Comparison of ENCODE assay signal across 11 mouse cellular contexts in genomic region chr10:61272089-61272626, GRCm38 (mm10). TPM values are rescaled to one million over a fixed set of nuclear protein-coding genes. Genes with fewer than 3 reads are reported as not detected.
DNase-seq lines count a peak whose midpoint lies in the region; ATAC-seq lines count a peak whose summit lies in the region.
"Had no signal": no experiment of that assay in that cellular context is flagged by ENCODE, and none has a peak within 500 bp of the region (broad histone marks: within the 10 kb centered on the region; RNA-seq: fewer than 3 reads in every experiment).

No protein-coding gene starts in this region.

- no peak for ATAC-seq in intestine, embryonic 16.5 days
- no peak for ATAC-seq in granulocyte monocyte progenitor cell, adult 5-6 weeks (replicated peaks; ENCODE audit: poor library complexity, severe bottlenecking)
- ATAC-seq in forebrain, embryonic 14.5 days: no peak
- ATAC-seq: CD4-positive, CD25-positive, alpha-beta regulatory T cell, adult 4 months had no signal

- H3K27me3 ChIP-seq in heart, embryonic 10.5 days (ENCODE audit: insufficient read depth, poor library complexity, severe bottlenecking): peaks cover 25% of the 10 kb centered on the region
- no peaks in the 10 kb centered on the region for H3K27me3 ChIP-seq in intestine, embryonic 16.5 days (replicated peaks; ENCODE audit: control insufficient read depth, insufficient read depth, low read length)
- no peaks in the 10 kb centered on the region for H3K27me3 ChIP-seq in forebrain, embryonic 14.5 days (replicated peaks; ENCODE audit: control insufficient read depth, insufficient read depth, low read length)

- WGBS in heart, embryonic 10.5 days: 26% methylated on average over 8 of the region's 8 CpGs
- WGBS in intestine, embryonic 16.5 days: 57% methylated on average over 8 of the region's 8 CpGs
- 56% methylated on average over 8 of the region's 8 CpGs for WGBS in forebrain, embryonic 14.5 days

- no peak overlapping the region for H3K9ac ChIP-seq in intestine, embryonic 16.5 days (ENCODE audit: low read depth, low read length)
- no peak overlapping the region for H3K9ac ChIP-seq in forebrain, embryonic 14.5 days (ENCODE audit: low read length)

- H3K27ac ChIP-seq in heart, embryonic 10.5 days: no peak overlapping the region
- no peak overlapping the region for H3K27ac ChIP-seq in intestine, embryonic 16.5 days (ENCODE audit: low read length)
- H3K27ac ChIP-seq in forebrain, embryonic 14.5 days (ENCODE audit: low read depth, low read length): no peak overlapping the region

- peaks cover 43% of the 10 kb centered on the region for H3K4me1 ChIP-seq in heart, embryonic 10.5 days
- peaks cover 8% of the 10 kb centered on the region; the same call in 1 of the 2 replicates for H3K4me1 ChIP-seq in intestine, embryonic 16.5 days (ENCODE audit: control insufficient read depth, insufficient read depth, low read length)
- 0 out of 2 replicates have a peak, but pooled peaks cover 3% of the 10 kb centered on the region for H3K4me1 ChIP-seq in forebrain, embryonic 14.5 days (ENCODE audit: control insufficient read depth, insufficient read depth, low read length)

- H3K36me3 ChIP-seq in heart, embryonic 10.5 days: no peaks in the 10 kb centered on the region
- no peaks in the 10 kb centered on the region for H3K36me3 ChIP-seq in intestine, embryonic 16.5 days (ENCODE audit: control insufficient read depth, insufficient read depth, low read length)
- H3K36me3 ChIP-seq in forebrain, embryonic 14.5 days (ENCODE audit: control insufficient read depth, insufficient read depth, low read length): no peaks in the 10 kb centered on the region

- no peak overlapping the region for H3K4me3 ChIP-seq in heart, embryonic 10.5 days
- no peak overlapping the region for H3K4me3 ChIP-seq in intestine, embryonic 16.5 days (ENCODE audit: low read length)
- no peak overlapping the region for H3K4me3 ChIP-seq in forebrain, embryonic 14.5 days (ENCODE audit: low read depth, low read length)

- peak overlapping the region; percentile 98; the same call in 1 of the 2 replicates for H3K4me2 ChIP-seq in intestine, embryonic 16.5 days (ENCODE audit: low read depth, low read length)
- no peak overlapping the region for H3K4me2 ChIP-seq in forebrain, embryonic 14.5 days (ENCODE audit: low read length)

- DNase-seq in heart, adult 11 months: peak; percentile 93
- DNase-seq in heart, embryonic 10.5 days (ENCODE audit: low spot score): no peak
- DNase-seq in 3T3-L1 (ENCODE audit: low read depth, low spot score): peak; percentile 84
- DNase-seq in gastrocnemius, postnatal 14 days: peak; percentile 64
- DNase-seq in left cerebral cortex, adult 8-10 months (ENCODE audit: low spot score in 2 of 2): no peak
- no peak for DNase-seq in forebrain, embryonic 14.5 days (ENCODE audit: low spot score)
- DNase-seq: right cerebral cortex, postnatal 25 days had no signal

- intact Hi-C loops in gastrocnemius, postnatal 14 days (cut with DNase I; ENCODE audit: low total_unique reads): loop anchor here (5.0 kb wide), 1 partner anchor 50 kb away; no protein-coding TSS in a partner anchor

- no peaks in the 10 kb centered on the region for H3K9me3 ChIP-seq in heart, embryonic 10.5 days
- H3K9me3 ChIP-seq in intestine, embryonic 16.5 days (ENCODE audit: control insufficient read depth, low read length): no peaks in the 10 kb centered on the region
- no peaks in the 10 kb centered on the region for H3K9me3 ChIP-seq in forebrain, embryonic 14.5 days (replicated peaks; ENCODE audit: control insufficient read depth, low read length)

RNA-seq across cellular contexts. Expression of gene Adamts14, which starts 1.1 kb away (rescaled TPM):
- 0.74 and 0.90 TPM in 2 replicates for polyA plus RNA-seq in heart, embryonic 10.5 days (2016; fragmentation: Nextera tagmentation; extraction: Ambion mirVana)
- total RNA-seq in gastrocnemius, postnatal 14 days (2021): 1 to 10 TPM; 3.7 to 4.2 TPM
- 0.75 TPM in 2 replicates for polyA plus RNA-seq in intestine, embryonic 16.5 days (2015; fragmentation: Nextera tagmentation; extraction: Ambion mirVana)
- 0.17 TPM in 1 of 2 replicates, not detected in the other for total RNA-seq in granulocyte monocyte progenitor cell, adult 5-6 weeks (2014; fragmentation: Nextera tagmentation)
- total RNA-seq in granulocyte monocyte progenitor cell, adult 5-6 weeks (2017): not detected in 2 replicates
- total RNA-seq in left cerebral cortex, adult 8-10 months (2022): under 1 TPM; 0.09 to 0.27 (median 0.18) TPM
- 0.13 and 0.17 TPM in 2 replicates for polyA plus RNA-seq in forebrain, embryonic 14.5 days (2014; fragmentation: Nextera tagmentation; extraction: Ambion mirVana)

RNA-seq across cellular contexts. Expression of gene Prf1, which starts 25.5 kb away (rescaled TPM):
- not detected in 2 replicates for polyA plus RNA-seq in heart, embryonic 10.5 days (2016; fragmentation: Nextera tagmentation; extraction: Ambion mirVana)
- not detected for total RNA-seq in gastrocnemius, postnatal 14 days (2021)
- polyA plus RNA-seq in intestine, embryonic 16.5 days (2015; fragmentation: Nextera tagmentation; extraction: Ambion mirVana): 0.06 TPM in 1 of 2 replicates, not detected in the other
- not detected in 2 replicates for total RNA-seq in granulocyte monocyte progenitor cell, adult 5-6 weeks (2014; fragmentation: Nextera tagmentation)
- total RNA-seq in granulocyte monocyte progenitor cell, adult 5-6 weeks (2017): not detected in 2 replicates
- not detected for total RNA-seq in left cerebral cortex, adult 8-10 months (2022)
- polyA plus RNA-seq in forebrain, embryonic 14.5 days (2014; fragmentation: Nextera tagmentation; extraction: Ambion mirVana): not detected in 2 replicates
- polyA plus RNA-seq: midbrain, embryonic 16.5 days had no signal

Comparison
In these comparisons a context has a peak if more than half of its experiments do, and no peak if none do; other contexts are left out.
1. DNase-seq: peak in heart, adult 11 months (single experiment), 3T3-L1 (single experiment) and gastrocnemius, postnatal 14 days (single experiment); none in heart, embryonic 10.5 days (single experiment), left cerebral cortex, adult 8-10 months (0 of 2) and forebrain, embryonic 14.5 days (single experiment).